Mouse (Mus musculus): ENCODE measurements around the gene Olfr1512.
"Not testable (repeated sequence)": the region's sequence is repeated elsewhere in the genome, so short reads cannot be mapped to it uniquely, and the experiment has no call there.

Gene Olfr1512

DNA sequence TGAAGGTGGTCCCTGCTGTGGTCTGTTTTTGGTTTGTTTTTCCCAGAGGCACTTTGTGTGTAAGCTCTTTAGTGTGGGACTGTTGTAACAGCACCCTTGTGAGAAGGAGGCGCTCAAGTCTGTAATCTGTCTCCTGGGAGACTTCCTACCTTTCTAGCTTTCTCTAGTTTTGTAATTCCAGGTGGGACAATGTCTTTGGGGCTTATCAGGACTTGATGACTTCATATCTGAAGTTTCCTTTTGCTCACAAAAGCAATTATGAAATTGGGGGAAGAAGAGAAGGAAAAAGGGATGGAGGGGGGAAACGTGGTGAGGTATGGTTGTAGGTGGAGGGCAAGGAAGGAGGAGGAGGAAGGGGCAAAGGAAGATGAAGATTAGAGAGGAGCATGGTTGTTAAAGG is at the start of gene Olfr1512:
Olfr1512 (minus strand) TSS at position 101 of the 400 bp plus-strand sequence.
- DNase-seq (ENCODE audit: low spot score in 2 of 2): no peak

GRCm38 (mm10) chr14:52427686-52428085 is 48.7 kb upstream of the Olfr1512 start:
- no peak for DNase-seq (ENCODE audit: low spot score in 2 of 2)

GRCm38 (mm10) chr14:52414273-52414672 is 35.3 kb upstream of the Olfr1512 start, which contains the start of gene Olfr1510:
Olfr1510 (minus strand) TSS chr14:52414373.
- DNase-seq (ENCODE audit: low spot score in 2 of 2): no peak

DNA sequence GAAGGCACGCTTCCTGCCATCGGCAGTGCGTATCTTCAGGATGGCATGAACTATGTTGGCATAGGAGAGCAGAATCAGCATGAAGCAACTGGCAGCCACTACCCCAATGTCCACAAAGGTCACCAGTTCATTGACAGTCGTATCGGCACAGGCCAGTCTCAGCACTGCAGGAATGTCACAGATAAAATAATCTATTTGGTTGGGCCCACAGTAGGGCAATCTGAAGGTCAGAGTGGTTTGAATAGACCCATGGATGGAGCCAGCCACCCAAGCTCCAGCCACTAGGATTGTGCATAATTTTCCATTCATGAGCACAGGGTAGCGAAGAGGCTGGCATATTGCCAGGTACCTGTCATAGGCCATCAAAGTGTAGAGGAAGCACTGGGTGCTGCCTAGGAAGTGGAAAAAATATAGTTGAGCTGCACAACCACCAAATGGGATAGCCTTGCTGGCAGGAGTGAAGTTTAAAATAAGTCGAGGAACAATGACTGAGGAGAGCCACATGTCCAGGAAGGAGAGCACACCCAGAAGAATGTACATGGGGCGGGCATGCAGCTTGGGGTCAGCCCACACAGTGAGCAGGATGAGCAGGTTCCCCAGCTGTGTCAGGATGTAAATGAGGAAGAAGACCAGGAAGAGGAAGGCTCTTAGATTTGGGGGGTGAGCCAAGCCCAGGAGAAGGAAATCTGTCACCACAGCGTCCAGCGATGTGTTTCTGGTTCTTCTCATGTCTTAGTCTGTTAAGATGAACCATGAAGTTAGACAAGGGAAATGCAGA is 31.4 kb upstream of the Olfr1512 start:
- not testable (repeated sequence) for DNase-seq (ENCODE audit: low spot score in 2 of 2)

GRCm38 (mm10) chr14:52397279-52397678 is 18.3 kb upstream of the Olfr1512 start, which contains the start of gene Olfr1511:
Olfr1511 (minus strand) TSS chr14:52397379.
- DNase-seq (ENCODE audit: low spot score in 2 of 2): no peak

DNA sequence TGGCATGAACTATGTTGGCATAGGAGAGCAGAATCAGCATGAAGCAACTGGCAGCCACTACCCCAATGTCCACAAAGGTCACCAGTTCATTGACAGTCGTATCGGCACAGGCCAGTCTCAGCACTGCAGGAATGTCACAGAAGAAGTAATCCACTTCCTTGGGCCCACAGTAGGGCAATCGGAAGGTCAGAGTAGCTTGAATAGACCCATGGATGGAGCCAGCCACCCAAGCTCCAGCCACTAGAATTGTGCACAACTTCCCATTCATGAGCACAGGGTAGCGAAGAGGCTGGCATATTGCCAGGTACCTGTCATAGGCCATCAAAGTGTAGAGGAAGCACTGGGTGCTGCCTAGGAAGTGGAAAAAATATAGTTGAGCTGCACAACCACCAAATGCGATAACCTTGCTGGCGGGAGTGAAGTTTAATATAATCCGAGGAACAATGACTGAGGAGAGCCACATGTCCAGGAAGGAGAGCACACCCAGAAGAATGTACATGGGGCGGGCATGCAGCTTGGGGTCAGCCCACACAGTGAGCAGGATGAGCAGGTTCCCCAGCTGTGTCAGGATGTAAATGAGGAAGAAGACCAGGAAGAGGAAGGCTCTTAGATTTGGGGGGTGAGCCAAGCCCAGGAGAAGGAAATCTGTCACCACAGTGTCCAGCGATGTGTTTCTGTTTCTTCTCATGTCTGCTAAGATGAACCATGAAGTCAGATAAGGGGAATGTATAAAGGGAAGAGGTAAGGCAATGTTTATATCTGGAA is 11.3 kb upstream of the Olfr1512 start:
- not testable (repeated sequence) for DNase-seq (ENCODE audit: low spot score in 2 of 2)

DNA sequence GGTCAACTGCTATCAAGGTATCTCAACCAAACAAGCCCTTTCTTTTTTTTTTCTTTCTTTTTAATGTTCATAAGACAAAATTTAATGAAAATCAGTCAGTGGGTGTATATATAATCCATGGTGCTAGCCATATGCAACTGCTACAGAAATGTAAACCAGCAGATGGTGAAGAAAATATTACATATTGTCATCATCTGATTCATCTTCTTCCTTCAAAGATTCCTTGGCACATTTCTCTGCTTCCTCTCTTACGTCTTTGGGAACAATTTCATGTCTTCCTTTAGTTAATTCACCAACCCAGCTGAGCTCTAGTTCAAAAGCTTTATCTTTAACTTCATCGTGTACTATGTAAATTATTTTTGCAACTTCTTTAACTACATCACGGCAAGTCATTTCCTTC is 10.2 kb downstream of the Olfr1512 start:
- DNase-seq (ENCODE audit: low spot score in 2 of 2): no peak

- DNase-seq (ENCODE audit: low spot score in 2 of 2): no peak
Observed at GRCm38 (mm10) chr14:52356308-52356707, 22.7 kb downstream of the Olfr1512 start, which contains the start of gene Olfr1513. Olfr1513 (minus strand) TSS chr14:52356408.

GRCm38 (mm10) chr14:52339512-52339852 is 39.5 kb downstream of the Olfr1512 start:
- DNase-seq (ENCODE audit: low spot score in 2 of 2): no peak

DNA sequence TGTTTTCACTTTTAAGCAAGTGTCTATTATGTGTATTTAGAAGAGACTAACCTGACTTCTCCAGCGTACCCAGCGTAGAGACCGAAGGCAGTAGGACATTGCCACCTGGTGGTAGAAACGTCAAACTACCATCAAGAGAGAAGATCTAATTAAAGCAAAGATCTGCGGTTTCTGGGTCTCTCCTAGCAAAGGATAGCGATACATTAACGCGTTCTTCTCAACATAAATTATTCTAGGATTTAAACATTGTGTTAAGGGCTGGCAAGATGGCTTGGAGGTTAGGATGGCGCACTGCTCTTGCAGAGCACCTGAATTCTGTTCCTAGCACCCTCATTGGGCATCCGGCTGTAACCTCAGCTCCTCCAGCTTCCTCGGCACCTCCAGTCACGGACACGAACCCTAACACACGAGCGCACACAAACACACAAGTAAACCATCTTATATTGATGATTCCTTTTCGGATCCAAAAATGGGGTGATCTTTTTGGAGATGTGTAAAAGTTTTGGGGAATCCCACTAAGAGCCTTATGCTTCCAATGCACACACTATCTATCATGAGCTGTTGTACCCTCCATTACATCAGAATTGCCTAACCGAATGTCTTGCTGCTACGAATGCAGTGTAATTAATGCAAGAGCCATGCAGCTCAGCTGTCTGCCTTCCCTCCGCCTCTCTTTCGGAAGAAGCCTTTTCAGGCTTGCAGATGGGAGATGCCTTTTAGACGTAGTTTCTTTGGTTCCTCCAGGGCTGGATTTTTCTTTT is 40.0 kb downstream of the Olfr1512 start:
- DNase-seq (ENCODE audit: low spot score in 2 of 2): peak in 1 of 2 experiments; percentile 47

DNA sequence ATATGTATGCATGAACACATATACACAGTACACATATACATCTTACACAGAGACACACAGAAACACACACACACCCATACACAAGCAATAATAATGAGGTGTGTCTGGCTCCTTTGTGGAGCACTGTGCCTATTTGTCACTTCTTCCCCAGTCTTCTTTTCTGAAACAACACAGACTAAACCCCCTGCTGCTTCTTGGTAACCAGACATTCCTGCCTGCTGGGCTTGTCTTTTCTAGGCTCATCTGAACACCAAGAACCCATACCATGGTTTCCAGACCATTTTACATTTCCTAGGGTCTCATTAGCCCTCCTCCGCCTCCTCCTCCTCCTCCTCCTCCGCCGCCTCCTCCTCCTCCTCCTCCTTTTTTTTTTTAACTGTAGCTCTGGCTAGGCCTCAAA is 46.8 kb downstream of the Olfr1512 start:
- no peak for DNase-seq (ENCODE audit: low spot score in 2 of 2)

- DNase-seq (ENCODE audit: low spot score in 2 of 2): no peak
Observed at GRCm38 (mm10) chr14:52331069-52331750, 47.8 kb downstream of the Olfr1512 start.

DNA sequence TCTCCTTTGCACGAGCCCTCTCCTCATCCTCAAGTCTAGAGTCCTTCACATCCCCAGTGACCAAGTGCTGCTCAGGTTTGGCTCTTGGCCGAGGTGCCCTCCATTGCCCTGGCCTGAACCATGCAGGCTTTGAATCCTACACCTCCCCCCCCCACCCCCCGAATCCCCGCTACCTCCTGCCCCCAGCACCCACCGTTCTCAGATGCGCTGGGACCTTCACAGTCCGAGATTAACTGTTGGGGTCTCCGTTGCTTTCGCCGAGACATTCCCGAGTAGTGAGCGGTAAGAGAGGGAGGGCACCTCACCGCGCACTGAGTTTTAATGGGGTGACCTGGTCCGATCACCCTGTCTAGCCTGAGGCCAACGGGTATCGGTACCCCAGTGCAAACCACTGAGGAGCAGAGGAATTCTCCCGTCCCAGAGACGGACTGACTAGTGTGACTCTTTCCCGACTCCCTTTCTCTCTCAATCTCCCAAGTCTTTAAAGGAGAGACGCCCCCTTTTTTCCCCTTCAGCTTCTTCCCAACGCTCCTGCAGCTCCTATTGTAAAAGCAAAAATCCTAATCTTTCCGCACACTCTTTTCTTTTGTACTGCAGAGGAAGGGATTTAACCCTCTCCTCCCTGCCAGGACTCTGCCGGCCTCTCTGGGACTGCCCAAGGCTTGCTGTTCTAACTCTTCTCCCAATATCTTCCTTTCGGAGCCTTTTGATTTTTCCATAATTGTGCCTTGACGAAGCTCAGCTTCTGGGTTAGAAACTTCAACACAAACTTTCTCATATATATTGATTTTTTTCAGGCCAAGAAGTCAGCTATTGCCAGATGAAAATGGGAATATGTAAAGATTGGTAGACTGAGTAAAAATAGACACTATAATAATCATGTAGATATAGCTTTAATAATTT is 50.8 kb downstream of the Olfr1512 start, which contains the start of gene Sall2:
Sall2 (minus strand) TSS at position 853 of the 903 bp plus-strand sequence.
- DNase-seq (ENCODE audit: low spot score in 2 of 2): no peak

DNA sequence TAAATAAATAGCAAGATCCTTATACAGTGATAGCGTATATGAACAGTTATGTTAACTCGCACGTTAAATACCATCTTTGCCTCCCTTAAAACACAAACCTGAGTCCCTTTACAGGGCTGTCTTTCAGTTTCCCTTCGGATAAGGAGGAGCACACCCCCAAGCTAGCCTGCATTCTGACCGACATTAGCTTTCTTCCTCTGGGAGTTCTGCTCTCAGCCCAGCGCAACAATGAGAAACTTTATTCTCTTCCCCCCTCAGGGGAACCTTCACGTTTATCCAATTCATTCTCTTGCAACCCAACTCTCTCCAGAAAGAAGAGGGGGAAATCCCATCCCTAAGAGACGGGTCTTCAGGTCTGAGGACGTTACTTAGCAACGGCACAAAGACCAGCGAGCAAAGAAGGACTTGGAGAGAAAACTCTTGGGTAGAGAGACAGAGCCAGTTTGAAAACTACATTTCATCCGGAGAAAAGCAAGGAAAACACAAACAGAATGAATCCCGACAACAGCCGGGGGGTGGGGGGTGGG is 51.5 kb downstream of the Olfr1512 start:
- no peak for DNase-seq (ENCODE audit: low spot score in 2 of 2)

- no peak for DNase-seq (ENCODE audit: low spot score in 2 of 2)
Observed at GRCm38 (mm10) chr14:52325890-52326289, 53.1 kb downstream of the Olfr1512 start.
